Mouse (Mus musculus): ENCODE measurements around the gene Itpa.

Itpa gene

DNA sequence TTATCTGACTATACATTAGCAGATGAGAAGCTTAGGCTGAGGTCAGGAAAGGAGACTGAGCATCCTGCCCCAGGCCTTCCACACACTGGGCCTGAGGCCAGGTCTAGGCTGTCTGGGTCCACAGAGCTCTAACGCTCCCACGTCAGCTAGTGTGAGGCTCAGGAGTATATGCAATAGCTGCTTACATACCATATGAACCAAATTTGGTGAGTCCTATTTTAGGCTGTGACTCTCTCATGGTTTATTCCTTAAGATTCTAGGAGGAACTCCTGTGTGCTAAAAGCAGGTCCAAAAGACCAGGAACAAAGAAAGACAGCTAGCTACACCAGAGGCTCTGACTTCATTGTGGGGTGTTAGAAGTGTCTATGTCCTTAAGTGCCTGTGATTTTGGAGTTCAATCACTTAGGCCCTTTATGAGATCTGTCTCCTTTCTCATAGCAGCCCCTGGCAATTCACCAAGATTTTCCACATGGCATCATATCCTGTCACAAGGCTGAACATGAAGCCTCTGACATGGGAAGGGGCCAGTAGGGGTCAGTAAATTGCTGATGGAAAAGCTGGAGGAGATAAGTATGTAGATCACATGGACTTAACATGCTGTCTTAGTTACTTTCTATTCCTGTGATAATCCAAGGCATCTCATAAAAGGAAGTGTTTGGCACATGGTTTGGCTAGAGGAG lies 61.6 kb downstream of the Itpa start:
- DNase-seq (ENCODE audit: low read depth, low spot score): no peak

DNA sequence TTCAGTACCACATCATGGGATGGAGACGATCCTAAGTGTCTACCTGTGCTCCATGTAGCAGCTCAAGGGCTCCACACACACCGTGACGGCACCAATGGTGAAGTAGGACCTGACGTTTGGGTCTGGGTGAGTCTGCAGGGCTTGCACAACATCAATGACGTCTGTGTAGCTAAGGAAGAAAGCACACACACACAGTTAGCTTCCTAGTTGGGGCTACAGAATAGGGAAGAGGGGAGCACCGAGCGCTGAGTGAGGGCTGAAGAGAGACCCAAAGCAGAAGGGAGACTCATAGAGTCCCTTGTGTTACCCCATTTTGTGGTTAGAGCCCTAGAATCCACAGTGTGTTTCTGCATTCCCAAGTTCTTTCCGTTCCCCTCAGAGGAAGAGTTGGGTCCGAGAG lies 63.3 kb downstream of the Itpa start:
- DNase-seq (ENCODE audit: low read depth, low spot score): no peak

All from mesoderm, embryonic 11.5 days (tissue).